In genomic region chr11:75544713-75545112, GRCm38 (mm10) we compare ENCODE assay signal across 22 mouse cellular contexts. TPM values are rescaled to one million over a fixed set of nuclear protein-coding genes. Genes with fewer than 3 reads are reported as not detected.
A peak's percentile ranks its signal among the peaks of the same experiment; 100 is the strongest.
DNase-seq lines count a peak whose midpoint lies in the region; ATAC-seq lines count a peak whose summit lies in the region.
"Had no signal": no experiment of that assay in that cellular context is flagged by ENCODE, and none has a peak within 500 bp of the region (broad histone marks: within the 10 kb centered on the region; RNA-seq: fewer than 3 reads in every experiment).

No protein-coding gene starts in this region.

- ATAC-seq in erythroblast, adult 5-6 weeks (replicated peaks; ENCODE audit: low FRiP score, poor library complexity, severe bottlenecking), result no peak
- ATAC-seq: forebrain, embryonic 14.5 days; forebrain, postnatal 0 days; hindbrain, embryonic 16.5 days; intestine, embryonic 15.5 days; Patski had no signal

- DNase-seq in cerebellum, adult 18-20 months, result peak; percentile 52 to 62
- DNase-seq in cerebellum, postnatal 10 days, result no peak
- peak; percentile 69 for DNase-seq in cerebellum, adult 9-11 months
- DNase-seq in cerebellum, adult 8-10 months, result no peak
- DNase-seq in brain, adult 2 months (ENCODE audit: low read depth, low spot score), result peak; percentile 62
- DNase-seq in cerebellum, postnatal 25 days, result peak; percentile 60 to 74
- DNase-seq: adrenal gland, adult 2 months; adrenal gland, postnatal 14 days; B cell, adult 2 months; forebrain, postnatal 0 days; gastrocnemius, adult 2 months; gastrocnemius, postnatal 14 days; heart, adult 18-20 months; heart, postnatal 14 days; heart, postnatal 4 days; kidney, adult 11 months; kidney, adult 8-10 months had no signal

RNA-seq across cellular contexts. Expression of gene Slc43a2, which starts 13.2 kb away (rescaled TPM):
- 6.7 and 11.9 TPM in 2 replicates for total RNA-seq in erythroblast, adult 5-6 weeks (2015; ENCODE audit: low replicate concordance)
- total RNA-seq in erythroblast, adult 5-6 weeks (2017; ENCODE audit: low replicate concordance), result 9.1 and 14.9 TPM in 2 replicates

RNA-seq across cellular contexts. Expression of gene Scarf1, which starts 31.4 kb away (rescaled TPM):
- 0.42 TPM in 1 of 2 replicates, not detected in the other for total RNA-seq in erythroblast, adult 5-6 weeks (2015; ENCODE audit: low replicate concordance)
- total RNA-seq in erythroblast, adult 5-6 weeks (2017; ENCODE audit: low replicate concordance), result 0.42 and 1.4 TPM in 2 replicates

RNA-seq across cellular contexts. Expression of gene Rilp, which starts 34.8 kb away (rescaled TPM):
- total RNA-seq in erythroblast, adult 5-6 weeks (2015; ENCODE audit: low replicate concordance), result not detected in 2 replicates
- total RNA-seq in erythroblast, adult 5-6 weeks (2017; ENCODE audit: low replicate concordance), result not detected in 2 replicates

RNA-seq across cellular contexts. Expression of gene Pitpna, which starts 43.2 kb away (rescaled TPM):
- total RNA-seq in erythroblast, adult 5-6 weeks (2015; ENCODE audit: low replicate concordance), result 44.7 and 47.5 TPM in 2 replicates
- total RNA-seq in erythroblast, adult 5-6 weeks (2017; ENCODE audit: low replicate concordance), result 16.2 and 22.4 TPM in 2 replicates

RNA-seq across cellular contexts. Expression of gene Prpf8, which starts 58.1 kb away (rescaled TPM):
- total RNA-seq in erythroblast, adult 5-6 weeks (2015; ENCODE audit: low replicate concordance), result 42.3 and 43.5 TPM in 2 replicates
- total RNA-seq in erythroblast, adult 5-6 weeks (2017; ENCODE audit: low replicate concordance), result 26.5 and 27.0 TPM in 2 replicates

Comparison
In these comparisons a context has a peak if more than half of its experiments do, and no peak if none do; other contexts are left out.
1. DNase-seq: peak in cerebellum, adult 18-20 months (2 of 2), cerebellum, adult 9-11 months (single experiment), brain, adult 2 months (single experiment) and cerebellum, postnatal 25 days (2 of 2); none in cerebellum, postnatal 10 days (0 of 2) and cerebellum, adult 8-10 months (single experiment).